Mouse (Mus musculus) small intestine, adult 2 months (tissue): ENCODE data around the gene Mon1b.

Experiments used
- CTCF ChIP-seq: fragments of 200-500 bp; IDR thresholded peaks from 2 replicates; pipeline ENCODE4 v1.5.1; 2012; ENCODE audit warnings: low read depth, mild to moderate bottlenecking, control low read depth, inconsistent platforms, low read length, moderate library complexity, mixed read lengths; ENCODE audit not compliant: insufficient replicate concordance, insufficient read length; ENCODE audit errors: extremely low read depth
- POLR2A ChIP-seq: fragments of 200-500 bp; IDR thresholded peaks from 2 replicates; pipeline ENCODE4 v1.6.1; 2012; ENCODE audit warnings: low read depth, mild to moderate bottlenecking, control low read depth, inconsistent platforms, low read length, moderate library complexity

GRCm38 (mm10) chr8:113634161-113634560, 1.2 kb upstream of the Mon1b start:
- TF ChIP-seq POLR2A (no peak), CTCF (no peak)
